Mouse (Mus musculus) heart, adult 18-20 months (tissue): ENCODE data around the gene Cx3cr1. TPM values are rescaled to one million over a fixed set of nuclear protein-coding genes. Genes with fewer than 3 reads are reported as not detected.
A peak's percentile ranks its signal among the peaks of the same experiment; 100 is the strongest.

Experiments
- DNase-seq, 2 experiments: peaks; one replicate each; pipeline ENCODE4 v3.0.0; 2021 to 2022; ENCODE audit warnings: mixed read lengths in 1 of 2
- total RNA-seq, 2 experiments: library from RNA; stranded (reverse); gene quantifications; 2 replicates each; pipeline ENCODE4 v1.2.3; 2021

The Cx3cr1 gene
- total RNA-seq, 2 experiments from 2014 or later = 0.80 to 0.92 TPM

GRCm38 (mm10) chr9:119975286-119975685 lies 94.4 kb downstream of the Cx3cr1 start:
- DNase-seq = no peak

DNA sequence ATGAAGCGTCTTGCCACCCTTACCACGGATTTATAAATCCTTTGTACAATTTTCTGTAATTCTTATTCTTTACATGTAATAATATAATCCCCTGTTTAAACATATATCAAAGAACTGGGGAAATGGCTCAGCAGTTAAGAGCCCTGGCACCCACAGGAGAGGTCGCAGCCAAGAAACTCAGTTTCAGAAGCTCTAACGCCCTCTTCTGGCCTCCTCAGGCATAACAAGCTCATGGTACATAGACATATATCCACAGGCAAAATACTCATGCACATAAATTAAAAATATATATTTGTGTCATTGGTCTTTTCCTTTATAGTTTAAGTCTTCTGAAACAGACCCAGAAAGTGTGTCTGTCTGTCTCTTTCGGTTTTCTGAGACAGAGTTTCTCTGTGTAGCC lies 95.1 kb downstream of the Cx3cr1 start:
- no peak for DNase-seq

GRCm38 (mm10) chr9:119973869-119974520 lies 95.7 kb downstream of the Cx3cr1 start:
- DNase-seq = no peak

DNA sequence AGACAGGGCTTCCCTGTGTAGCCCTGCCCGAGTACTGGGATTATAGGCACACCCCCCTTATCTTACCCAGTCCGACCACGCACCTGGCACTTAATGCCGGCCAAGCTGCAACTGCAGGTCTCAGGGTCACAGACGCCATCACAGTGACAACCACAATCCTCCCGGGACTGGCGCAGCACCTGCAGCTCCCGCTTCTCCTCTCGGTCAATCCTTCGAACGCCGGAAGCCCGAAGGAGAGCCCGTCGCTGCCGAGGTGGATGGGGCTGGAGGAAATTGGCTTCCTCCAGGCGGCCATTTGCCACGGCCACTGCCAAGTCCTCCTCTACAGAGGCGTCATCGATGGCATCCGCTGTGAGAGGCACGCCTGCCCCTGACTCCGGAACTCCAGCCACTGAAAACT lies 96.4 kb downstream of the Cx3cr1 start:
- no peak for DNase-seq

- DNase-seq = peak; percentile 78 to 85
Observed at GRCm38 (mm10) chr9:119972582-119972981, 97.1 kb downstream of the Cx3cr1 start.

- no peak for DNase-seq
Observed at GRCm38 (mm10) chr9:119972166-119972565, 97.5 kb downstream of the Cx3cr1 start.

GRCm38 (mm10) chr9:119970763-119971656 lies 98.7 kb downstream of the Cx3cr1 start:
- peak in 1 of 2 experiments; percentile 67 for DNase-seq

GRCm38 (mm10) chr9:119970221-119970620 lies 99.5 kb downstream of the Cx3cr1 start:
- peak; percentile 46 to 77 for DNase-seq

DNA sequence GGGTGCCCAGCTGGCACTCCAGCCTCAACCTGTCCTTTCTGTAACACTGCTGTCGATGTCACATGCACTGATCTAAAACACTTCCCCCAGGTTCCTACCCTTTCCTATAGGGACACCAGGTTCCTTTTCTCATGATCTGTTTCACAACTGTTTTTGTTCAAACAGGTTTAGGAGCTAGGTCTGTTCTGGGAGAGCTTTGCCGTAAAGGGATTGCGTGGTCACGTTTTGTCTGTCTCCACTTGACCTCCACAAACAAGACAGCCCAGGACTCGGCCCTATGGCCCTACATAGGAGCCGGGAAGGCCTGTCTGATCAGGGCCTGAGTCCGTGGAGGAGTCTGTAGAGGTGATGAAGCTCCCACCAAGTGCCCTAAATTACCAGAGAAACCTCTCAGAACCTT lies 99.9 kb downstream of the Cx3cr1 start:
- no peak for DNase-seq

DNA sequence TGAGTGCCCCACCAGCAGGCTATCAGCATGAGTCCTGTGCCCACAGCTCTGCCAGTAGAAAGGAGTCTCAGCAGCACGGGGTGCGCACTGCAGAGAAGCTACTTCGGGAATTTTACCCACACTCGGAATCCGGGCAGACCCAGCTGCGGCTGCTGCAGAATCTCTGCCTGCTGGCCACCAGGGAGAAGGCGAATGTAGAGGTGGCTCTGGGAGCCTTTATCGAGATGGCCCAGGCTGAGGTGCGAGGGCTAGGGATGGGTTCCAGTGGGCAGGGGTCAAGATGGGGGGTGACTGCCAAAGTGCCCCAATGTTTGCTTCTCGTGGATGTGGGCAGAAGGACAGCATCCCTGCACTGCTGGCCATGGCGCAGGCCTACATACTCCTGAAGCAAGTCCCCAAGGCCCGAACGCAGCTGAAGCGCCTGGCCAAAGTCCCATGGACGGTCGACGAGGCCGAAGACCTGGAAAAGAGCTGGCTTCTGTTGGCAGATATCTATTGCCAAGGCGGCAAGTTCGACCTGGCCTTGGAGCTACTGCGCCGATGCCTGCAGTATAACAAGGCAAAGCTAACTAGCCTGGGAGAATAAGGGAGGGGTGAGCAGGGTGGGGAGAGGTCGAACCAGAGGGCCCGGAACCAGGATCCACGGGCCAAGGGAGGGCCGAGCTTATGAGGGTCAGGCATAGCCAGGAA lies 103.3 kb downstream of the Cx3cr1 start:
- no peak for DNase-seq

DNA sequence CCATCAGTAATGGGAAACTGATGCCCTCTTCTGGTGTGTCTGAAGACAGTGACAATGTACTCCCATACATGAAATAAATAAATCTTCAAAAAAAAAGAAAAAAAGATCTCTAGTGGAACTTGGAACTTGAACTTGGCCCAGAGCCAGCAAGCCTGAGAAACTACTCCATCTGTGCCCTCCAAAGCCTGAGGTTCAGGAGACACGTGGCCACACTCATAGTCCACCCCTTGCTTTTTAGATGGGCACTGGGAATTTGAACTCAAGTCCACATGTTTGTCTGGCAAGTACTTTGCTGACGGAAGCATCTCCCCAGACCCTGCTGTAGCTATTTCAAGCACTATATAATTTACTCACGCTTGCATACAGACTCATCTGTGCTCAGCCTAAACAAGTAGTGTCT lies 104.5 kb downstream of the Cx3cr1 start:
- DNase-seq = no peak

DNA sequence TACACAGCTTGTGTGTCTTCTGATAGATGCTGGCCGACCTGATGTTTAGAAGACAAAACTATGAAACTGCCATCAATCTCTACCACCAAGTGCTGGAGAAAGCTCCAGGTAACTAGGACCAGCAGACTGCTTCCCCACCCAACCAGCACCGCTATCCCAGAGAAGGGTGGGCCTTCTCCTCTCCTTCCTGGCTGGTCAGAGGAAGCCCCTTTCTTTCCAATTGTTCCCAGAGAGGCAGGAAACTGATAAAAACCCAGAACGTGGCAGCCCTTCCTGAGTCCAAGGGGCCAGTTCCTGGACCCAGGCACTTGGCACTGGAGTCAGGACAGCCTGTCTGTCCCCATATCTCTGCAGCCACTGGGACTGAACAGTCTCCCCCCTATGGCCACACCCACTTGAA lies 105.5 kb downstream of the Cx3cr1 start:
- peak; percentile 56 to 85 for DNase-seq

DNA sequence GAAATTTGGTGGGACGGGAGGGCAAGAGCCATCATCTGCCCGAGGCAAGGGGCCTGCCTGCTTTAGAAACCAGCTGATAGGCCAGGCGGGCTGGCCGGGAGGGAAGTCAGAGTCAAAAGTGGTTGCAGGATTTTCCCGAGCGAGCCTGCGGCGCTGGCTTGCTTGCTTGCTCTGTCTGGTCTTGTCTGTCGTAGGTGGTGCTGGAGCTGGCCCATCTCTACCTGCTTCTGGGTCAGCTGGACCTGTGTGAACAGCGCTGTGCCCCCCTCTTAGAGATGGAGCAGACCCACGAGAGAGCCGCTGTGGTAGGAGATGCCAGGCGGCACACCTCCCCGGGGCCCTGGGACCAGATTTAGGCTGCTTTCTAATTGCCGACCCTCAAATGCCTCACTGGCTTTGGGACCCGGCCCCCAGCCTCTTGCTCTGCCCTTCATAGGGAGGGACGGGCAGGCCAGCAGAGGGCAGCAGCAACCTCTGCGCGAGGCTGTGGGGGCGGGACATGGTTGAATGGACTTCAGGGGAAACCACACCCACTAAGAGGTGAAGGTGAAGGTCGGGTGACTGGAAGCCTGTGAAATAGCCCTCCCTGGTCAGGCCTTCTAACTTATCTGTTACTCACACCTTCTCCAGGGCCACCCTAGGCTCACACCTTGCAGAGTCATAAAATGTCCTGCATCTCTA lies 106.6 kb downstream of the Cx3cr1 start:
- peak; percentile 83 to 84 for DNase-seq

GRCm38 (mm10) chr9:119962216-119962615 lies 107.5 kb downstream of the Cx3cr1 start:
- DNase-seq = no peak

DNA sequence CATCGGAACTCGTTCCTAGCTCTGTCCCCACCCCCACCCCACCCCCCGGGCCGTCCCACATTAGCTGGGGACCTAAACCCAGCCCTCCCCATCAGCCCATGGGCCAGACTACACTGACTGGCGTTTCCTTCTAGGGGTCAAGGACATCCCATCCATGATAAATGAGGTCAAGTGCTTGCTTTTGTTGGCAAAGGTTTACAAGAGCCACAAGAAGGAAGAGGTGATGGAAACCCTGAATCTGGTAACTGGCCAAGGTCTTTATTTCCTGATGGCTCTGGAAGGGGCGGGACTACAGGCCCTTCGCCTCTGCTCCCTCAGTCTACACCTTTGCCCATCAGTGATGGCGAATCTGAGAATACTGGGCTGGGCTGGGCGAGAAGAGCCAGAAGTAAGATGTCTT lies 110.8 kb downstream of the Cx3cr1 start:
- no peak for DNase-seq

DNA sequence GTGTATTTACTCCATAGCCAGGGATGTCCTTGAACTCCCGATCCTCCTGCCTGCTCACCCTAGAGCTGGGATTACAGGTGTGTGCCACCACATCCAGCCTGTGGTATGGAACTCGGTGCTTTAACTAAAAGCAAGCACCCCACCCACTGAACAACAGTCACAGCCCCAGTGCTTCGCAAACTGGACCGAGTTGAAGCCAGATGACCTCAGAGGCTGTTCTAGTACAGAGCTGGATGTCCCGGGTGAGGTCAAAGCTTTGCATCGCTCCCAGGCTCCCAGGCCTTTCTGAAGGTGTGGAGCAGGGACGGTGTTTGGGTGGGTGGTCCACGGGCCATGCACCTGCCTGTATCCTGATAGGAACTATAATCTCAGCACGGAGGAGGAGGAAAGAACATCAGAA lies 118.3 kb downstream of the Cx3cr1 start:
- DNase-seq = no peak

DNA sequence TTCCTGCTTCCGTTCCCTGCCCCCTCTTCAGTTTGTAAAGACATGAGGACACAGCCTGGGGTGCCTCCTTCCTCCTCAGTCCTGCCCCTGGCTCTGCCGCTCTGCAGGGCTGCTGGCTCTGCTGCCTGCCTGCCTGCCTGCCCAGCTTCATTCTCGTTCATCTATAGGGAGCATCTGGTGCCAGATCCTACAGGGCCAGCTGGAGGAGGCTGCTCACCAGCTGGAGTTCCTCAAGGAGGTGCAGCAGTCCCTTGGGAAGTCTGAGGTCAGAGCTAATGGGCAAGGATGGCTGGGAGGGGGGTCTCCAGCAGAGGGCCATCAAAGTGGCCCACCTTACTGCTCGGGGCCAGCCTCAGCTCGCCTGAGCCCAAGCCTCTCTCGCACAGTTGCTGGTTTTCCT lies 119.2 kb downstream of the Cx3cr1 start:
- no peak for DNase-seq

GRCm38 (mm10) chr9:119948804-119949203 lies 120.9 kb downstream of the Cx3cr1 start:
- DNase-seq = no peak

- DNase-seq = no peak
Observed at GRCm38 (mm10) chr9:119945173-119945900, 124.3 kb downstream of the Cx3cr1 start.

GRCm38 (mm10) chr9:119943326-119943725 lies 126.4 kb downstream of the Cx3cr1 start:
- no peak for DNase-seq

GRCm38 (mm10) chr9:119941861-119942260 lies 127.8 kb downstream of the Cx3cr1 start:
- DNase-seq = no peak

GRCm38 (mm10) chr9:119941407-119941806 lies 128.3 kb downstream of the Cx3cr1 start:
- no peak for DNase-seq
